ENCODE assay signal across 9 mouse cellular contexts in genomic region chr1:73913071-73914005, GRCm38 (mm10).
DNase-seq lines count a peak whose midpoint lies in the region; ATAC-seq lines count a peak whose summit lies in the region.
"Had no signal": no experiment of that assay in that cellular context is flagged by ENCODE, and none has a peak within 500 bp of the region (broad histone marks: within the 10 kb centered on the region; RNA-seq: fewer than 3 reads in every experiment).

No protein-coding gene starts in this region.

- H3K27me3 ChIP-seq in heart, embryonic 11.5 days (ENCODE audit: control insufficient read depth, insufficient read depth, low read length) = no peaks in the 10 kb centered on the region
- no peaks in the 10 kb centered on the region for H3K27me3 ChIP-seq in heart, embryonic 14.5 days (ENCODE audit: control insufficient read depth, insufficient read depth, low read length)
- H3K27me3 ChIP-seq: liver, embryonic 15.5 days had no signal

- DNase-seq in heart, adult 18-20 months = peak; percentile 27 to 39
- peak; percentile 3 for DNase-seq in ovary, postnatal 36 days (ENCODE audit: low spot score)
- no peak for DNase-seq in ovary, postnatal 10 days (ENCODE audit: low spot score)
- DNase-seq in kidney, postnatal 4 days = peak; percentile 5 to 10
- DNase-seq in adipocyte (ENCODE audit: low spot score) = no peak
- DNase-seq in c-Kit-positive CD71-positive TER-119-positive erythroid progenitor cells, embryonic 14.5 days (ENCODE audit: low spot score) = no peak

- no peak overlapping the region for H3K27ac ChIP-seq in heart, embryonic 11.5 days (ENCODE audit: low read depth, low read length)
- H3K27ac ChIP-seq in heart, embryonic 14.5 days (replicated peaks in 1 of 2; ENCODE audit: control insufficient read depth in 1 of 2, insufficient read depth in 1 of 2, low read depth in 2 of 2, low read length in 2 of 2) = peak overlapping the region in 1 of 2 experiments; percentile 86; a peak in 1 of 4 replicates
- H3K27ac ChIP-seq: liver, embryonic 15.5 days had no signal

- H3K9ac ChIP-seq in heart, embryonic 11.5 days (ENCODE audit: low read depth, low read length) = no peak overlapping the region
- 0 out of 2 replicates have a peak overlapping the region, but pooled peaks have one; percentile 58 for H3K9ac ChIP-seq in heart, embryonic 14.5 days (ENCODE audit: low read length)
- H3K9ac ChIP-seq: liver, embryonic 15.5 days had no signal

- no peak overlapping the region for H3K4me2 ChIP-seq in heart, embryonic 11.5 days
- no peak overlapping the region for H3K4me2 ChIP-seq in heart, embryonic 14.5 days (ENCODE audit: low read length)
- H3K4me2 ChIP-seq: liver, embryonic 15.5 days had no signal

- H3K4me1 ChIP-seq in heart, embryonic 11.5 days (ENCODE audit: control insufficient read depth, insufficient read depth, low read length) = peaks cover 31% of the 10 kb centered on the region
- peaks cover 34 to 51% of the 10 kb centered on the region in 2 experiments for H3K4me1 ChIP-seq in heart, embryonic 14.5 days (ENCODE audit: control insufficient read depth in 2 of 2, insufficient read depth in 2 of 2, low read length in 2 of 2)
- H3K4me1 ChIP-seq: liver, embryonic 15.5 days had no signal

- no peak for ATAC-seq in heart, embryonic 11.5 days (replicated peaks; ENCODE audit: insufficient number of reproducible peaks, low FRiP score, low TSS enrichment)
- no peak; the same call in 1 of the 2 replicates for ATAC-seq in heart, embryonic 14.5 days (ENCODE audit: insufficient number of reproducible peaks, insufficient read depth, low FRiP score, low read depth)

- H3K9me3 ChIP-seq in heart, embryonic 11.5 days (replicated peaks; ENCODE audit: control insufficient read depth, low read length) = no peaks in the 10 kb centered on the region
- no peaks in the 10 kb centered on the region for H3K9me3 ChIP-seq in heart, embryonic 14.5 days (ENCODE audit: control insufficient read depth, low read length)
- H3K9me3 ChIP-seq: liver, embryonic 15.5 days had no signal

- WGBS in heart, embryonic 11.5 days (ENCODE audit: insufficient replicate concordance) = 68% methylated on average over 19 of the region's 19 CpGs
- 74% methylated on average over 19 of the region's 19 CpGs for WGBS in heart, embryonic 14.5 days

- no peak overlapping the region for H3K4me3 ChIP-seq in heart, embryonic 11.5 days (ENCODE audit: low read depth, low read length)
- no peak overlapping the region for H3K4me3 ChIP-seq in heart, embryonic 14.5 days (ENCODE audit: control insufficient read depth in 1 of 2, insufficient read depth in 1 of 2, low read depth in 1 of 2, low read length in 2 of 2)
- H3K4me3 ChIP-seq: liver, embryonic 15.5 days had no signal

- peaks cover 27% of the 10 kb centered on the region for H3K36me3 ChIP-seq in heart, embryonic 11.5 days (ENCODE audit: control insufficient read depth, insufficient read depth, low read length)
- H3K36me3 ChIP-seq in heart, embryonic 14.5 days (ENCODE audit: control insufficient read depth, insufficient read depth, low read length) = peaks cover 92% of the 10 kb centered on the region

Comparison
In these comparisons a context has a peak if more than half of its experiments do, and no peak if none do; other contexts are left out.
1. DNase-seq: peak in heart, adult 18-20 months (2 of 2), ovary, postnatal 36 days (single experiment) and kidney, postnatal 4 days (2 of 2); none in ovary, postnatal 10 days (single experiment), adipocyte (single experiment) and c-Kit-positive CD71-positive TER-119-positive erythroid progenitor cells, embryonic 14.5 days (single experiment).